Mouse (Mus musculus) bone marrow, adult 2 months (tissue): ENCODE measurements at regions not wholly inside any gene's neighbourhood (a gene's known extent, or its start where the extent isn't known, plus 50 kb on each side); places are given as distances from the start of the nearest gene placed in this dataset.

ENCODE experiments used
- CTCF ChIP-seq: fragments of 200-500 bp; IDR thresholded peaks from 2 replicates; pipeline ENCODE4 v1.5.1; 2011; ENCODE audit warnings: low read length, control low read depth; ENCODE audit not compliant: control insufficient read depth, insufficient read depth
- POLR2A ChIP-seq: fragments of 200-500 bp; IDR thresholded peaks from 2 replicates; pipeline ENCODE4 v1.6.1; 2011; ENCODE audit warnings: low read depth, mild to moderate bottlenecking, control low read depth, low read length, borderline replicate concordance; ENCODE audit not compliant: control insufficient read depth

DNA sequence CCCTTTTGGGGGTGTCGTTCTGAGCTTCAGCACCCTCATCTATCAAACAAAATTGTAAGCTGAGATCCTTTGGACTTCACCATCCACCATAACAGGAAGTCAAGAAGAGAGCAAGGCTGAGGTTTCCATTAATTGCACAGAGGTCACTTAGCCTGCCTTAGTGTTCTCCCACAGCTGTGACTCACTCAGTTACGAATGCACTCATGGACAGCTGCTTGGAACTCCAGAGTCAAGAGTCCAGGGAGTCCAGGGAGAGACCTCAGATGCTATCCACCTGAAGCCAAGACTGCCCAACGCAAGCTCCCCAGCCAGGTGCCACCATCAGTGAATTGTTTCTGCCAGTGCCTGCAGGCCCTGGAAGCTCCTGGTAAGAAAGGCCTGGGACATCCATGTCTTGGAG, 259.8 kb downstream of the Tcf7l2 start:
- TF ChIP-seq CTCF (no peak), POLR2A (no peak)
